Mouse (Mus musculus) left cerebral cortex, adult 18-20 months (tissue): Measurements from ENCODE around the gene Zswim3. TPM values are rescaled to one million over a fixed set of nuclear protein-coding genes. Genes with fewer than 3 reads are reported as not detected.
"Not testable (repeated sequence)": the region's sequence is repeated elsewhere in the genome, so short reads cannot be mapped to it uniquely, and the experiment has no call there.

Experiments
- DNase-seq, 2 experiments: peaks; one replicate each; pipeline ENCODE4 v3.0.0; 2021 to 2022; ENCODE audit warnings: low spot score in 2 of 2, mixed read lengths in 1 of 2
- total RNA-seq, 2 experiments: library from RNA; stranded (reverse); gene quantifications; 2 replicates each; pipeline ENCODE4 v1.2.3; 2021

Gene Zswim3
- total RNA-seq, 2 experiments from 2014 or later: 10.1 to 10.2 TPM

DNA sequence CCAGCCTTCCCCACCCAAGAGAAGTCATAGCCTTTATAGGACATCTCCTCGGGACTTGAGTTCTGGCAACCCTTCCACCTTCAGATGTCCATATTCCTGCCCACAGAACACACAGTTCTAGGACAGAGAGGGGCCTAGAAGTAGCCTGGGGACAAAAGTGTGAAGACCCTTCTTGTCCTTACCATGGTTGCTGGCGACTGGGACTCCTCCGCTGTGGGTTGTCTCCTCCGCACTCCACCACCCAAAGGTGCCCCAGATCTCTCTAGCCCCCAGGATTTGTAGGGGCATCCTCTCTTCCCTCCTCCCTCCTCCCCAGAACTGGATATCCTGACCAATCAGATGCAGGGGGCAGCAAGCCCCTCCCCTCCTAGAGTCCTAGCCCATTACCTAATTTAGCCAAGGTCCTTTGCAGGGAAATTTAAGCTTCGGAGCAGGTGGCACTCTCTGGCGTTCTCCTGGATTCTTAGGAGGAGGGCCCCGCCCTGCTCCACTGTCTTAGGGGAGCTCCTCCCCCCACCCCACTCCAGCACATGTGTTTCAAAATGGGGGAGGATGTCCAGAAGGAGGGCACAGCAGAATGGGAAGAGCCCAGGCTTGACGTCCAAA is 25.3 kb upstream of the Zswim3 start, which contains the start of gene Tnnc2:
Gene Tnnc2, minus strand, starts transcription at position 487 of the 606 bp plus-strand sequence.
- DNase-seq: no peak

DNA sequence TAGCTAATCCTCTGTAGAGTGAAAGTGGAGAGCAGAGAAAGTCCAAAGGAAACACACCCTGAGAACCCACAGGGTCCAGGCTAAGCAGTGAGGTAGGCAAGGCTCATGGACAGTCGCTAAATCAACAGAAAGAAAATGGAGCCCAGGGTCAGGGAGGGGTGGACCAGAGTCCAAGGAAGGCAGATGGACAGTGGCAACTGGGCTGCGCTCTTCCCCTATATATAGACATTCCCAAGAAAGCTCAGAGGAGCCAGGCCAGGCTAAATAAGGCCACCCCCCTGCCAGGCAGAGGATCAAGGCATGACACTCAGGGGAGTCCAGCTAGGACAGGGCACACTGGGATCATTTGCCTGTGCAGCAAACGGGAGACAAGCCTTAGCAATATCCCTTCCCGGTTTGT is 23.0 kb upstream of the Zswim3 start:
- DNase-seq: no peak

DNA sequence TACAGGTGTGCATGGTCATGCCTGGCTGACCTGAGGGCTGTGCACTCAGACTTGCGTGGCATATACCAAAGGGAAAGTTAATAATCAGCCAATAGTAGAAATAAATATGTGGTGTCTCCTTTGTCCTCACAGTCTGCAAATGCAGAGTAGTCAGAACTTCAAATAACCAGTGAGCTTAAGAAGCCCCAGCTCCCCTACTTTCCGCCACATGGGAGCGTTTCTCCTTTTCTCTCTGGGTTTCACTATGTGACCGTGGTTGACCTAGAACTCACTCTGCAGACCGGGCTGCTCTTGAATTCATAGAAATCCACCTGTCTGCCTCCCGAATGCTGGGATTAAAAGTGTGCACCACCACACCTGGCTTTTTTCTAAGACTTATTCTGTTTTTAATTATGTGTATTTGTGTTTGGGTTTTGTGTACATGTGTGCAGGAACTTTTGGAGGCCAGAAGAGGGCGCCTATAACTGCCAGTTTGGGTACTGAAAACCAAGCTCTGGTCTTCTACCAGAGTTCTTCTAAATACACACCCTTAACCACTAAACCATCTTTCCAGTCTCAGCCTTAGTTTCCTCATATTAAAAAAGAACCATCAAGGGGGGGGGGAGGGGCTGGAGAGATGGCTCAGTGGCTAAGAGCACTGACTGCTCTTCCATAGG is 20.8 kb upstream of the Zswim3 start:
- DNase-seq: no peak

DNA sequence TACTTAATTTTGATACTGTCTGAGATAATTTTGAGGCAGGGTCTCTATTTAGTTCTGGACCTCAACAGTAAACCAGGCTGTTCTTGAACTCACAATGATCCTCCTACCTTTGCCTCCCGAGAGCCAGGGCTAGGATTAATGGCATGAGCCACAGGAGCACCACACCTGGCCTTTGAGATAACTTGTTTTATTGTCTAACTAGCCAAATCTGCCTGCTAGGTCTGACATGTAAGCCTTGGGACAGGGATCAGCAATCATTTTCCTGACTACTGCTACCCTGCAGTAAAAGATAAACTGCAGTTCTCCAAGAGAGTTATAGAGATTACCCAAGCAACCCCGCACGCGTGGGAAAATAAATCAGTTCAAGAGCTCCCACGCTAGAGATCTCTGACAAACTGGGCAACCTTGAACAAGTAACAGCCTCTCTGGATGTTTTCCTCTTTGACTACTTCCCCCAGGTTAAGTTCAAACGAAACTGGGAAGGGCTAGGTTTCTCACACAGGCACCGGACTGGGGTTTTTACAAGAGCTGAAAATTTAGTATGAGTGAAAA is 20.0 kb upstream of the Zswim3 start:
- DNase-seq: no peak

DNA sequence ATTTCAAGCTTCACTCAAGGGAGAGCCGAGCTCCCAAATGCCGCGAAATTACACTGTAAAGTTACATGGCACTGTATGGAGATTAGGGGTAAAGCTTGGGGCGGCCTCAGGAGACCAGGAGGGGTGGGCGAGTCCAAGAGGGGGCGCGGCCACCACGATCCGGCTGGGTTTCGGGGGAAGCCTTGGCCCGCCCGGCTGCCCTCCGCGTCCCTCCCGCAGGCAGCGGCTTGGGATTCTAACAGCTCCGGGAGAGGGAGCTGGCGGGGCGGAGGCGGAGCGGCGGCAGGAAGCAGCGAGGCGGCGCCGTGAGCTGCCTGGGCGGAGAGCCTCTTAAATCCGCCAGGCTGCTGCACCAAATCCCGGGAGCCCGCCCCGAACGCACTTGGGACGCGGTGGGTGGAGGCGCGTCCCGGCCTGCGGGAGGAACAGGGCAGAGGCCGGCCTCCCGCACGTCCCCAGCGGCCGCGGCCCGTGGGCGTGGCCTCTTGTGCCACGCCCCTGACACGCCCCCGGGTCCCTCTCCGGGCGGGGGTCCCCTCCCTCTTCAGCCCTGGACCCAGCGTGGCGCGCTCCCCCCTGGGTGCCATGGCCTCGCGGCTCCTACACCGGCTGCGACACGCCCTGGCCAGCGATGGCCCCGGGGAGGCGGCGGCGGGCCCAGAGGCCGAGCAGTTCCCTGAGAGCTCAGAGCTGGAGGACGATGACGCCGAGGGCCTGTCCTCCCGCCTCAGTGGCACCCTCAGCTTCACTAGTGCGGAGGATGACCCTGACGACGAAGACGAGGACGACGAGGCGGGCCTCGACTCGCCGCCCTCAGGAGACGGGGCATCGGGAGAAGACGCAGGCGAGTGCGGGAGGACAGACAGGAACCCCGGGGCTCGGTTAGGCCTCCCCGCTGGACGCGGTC is 19.2 kb upstream of the Zswim3 start, which contains the start of gene Snx21:
Gene Snx21, plus strand, starts transcription at position 343 of the 907 bp plus-strand sequence.
- DNase-seq: peak; percentile 83 to 86

DNA sequence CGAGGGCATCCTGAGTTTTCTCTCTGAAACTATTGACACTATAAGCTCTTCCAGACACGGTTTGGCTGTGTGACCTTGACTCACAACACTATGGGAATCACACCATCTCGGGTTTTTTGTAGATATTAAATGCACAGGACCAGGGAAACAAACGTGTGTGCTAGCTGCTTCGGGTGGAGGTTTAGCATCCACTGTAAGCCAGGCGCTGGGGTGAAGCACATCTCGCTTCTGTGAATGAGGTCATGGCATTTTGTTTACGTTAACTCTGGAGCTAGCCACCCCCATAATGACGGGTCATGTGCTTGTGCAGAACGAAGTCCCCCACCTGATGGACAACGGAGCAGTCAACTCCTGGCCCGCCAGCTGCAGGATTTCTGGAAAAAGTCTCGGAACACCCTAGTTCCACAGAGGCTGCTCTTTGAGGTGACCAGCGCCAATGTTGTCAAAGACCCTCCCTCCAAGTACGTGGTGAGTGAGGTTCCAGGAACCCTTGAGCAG is 18.5 kb upstream of the Zswim3 start:
- no peak for DNase-seq

DNA sequence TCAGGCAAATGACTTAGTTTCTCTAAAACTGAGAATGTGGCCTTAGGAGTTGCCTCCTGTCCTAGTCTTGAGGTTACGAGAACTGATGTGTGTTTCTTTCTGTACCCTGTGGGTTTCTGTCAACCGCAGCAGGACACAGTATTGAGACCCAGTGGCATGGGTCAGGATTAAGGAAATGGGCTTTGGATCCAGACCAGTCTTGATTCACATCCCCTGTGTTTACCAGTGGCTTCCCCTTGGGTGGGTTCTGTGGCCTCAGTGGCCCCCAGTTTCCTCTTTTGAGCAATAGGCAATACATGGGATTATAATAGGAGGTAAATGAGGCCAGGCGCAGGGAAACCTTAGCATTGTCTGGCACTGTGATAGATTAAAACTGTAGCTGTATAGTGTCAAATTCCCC is 17.9 kb upstream of the Zswim3 start:
- DNase-seq: no peak

DNA sequence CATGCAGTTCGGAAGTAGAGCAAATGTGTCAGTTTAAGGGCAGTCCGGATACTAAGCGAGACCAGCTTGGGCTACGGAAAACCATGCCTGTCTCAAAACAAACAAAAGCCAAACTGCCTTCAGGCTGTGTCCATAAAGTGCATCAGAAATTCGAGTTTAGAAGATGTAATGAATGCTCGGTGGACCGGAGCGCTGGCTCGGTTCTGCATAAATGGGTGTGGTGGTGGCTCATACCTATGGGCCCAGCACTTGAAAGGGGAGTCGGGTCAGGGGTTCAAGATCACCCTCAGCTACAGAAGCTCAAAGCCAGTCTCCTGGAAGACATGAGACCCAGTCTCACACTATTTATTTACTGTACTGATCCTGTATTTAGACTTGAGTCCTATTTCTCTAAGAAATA is 17.1 kb upstream of the Zswim3 start:
- DNase-seq: no peak

DNA sequence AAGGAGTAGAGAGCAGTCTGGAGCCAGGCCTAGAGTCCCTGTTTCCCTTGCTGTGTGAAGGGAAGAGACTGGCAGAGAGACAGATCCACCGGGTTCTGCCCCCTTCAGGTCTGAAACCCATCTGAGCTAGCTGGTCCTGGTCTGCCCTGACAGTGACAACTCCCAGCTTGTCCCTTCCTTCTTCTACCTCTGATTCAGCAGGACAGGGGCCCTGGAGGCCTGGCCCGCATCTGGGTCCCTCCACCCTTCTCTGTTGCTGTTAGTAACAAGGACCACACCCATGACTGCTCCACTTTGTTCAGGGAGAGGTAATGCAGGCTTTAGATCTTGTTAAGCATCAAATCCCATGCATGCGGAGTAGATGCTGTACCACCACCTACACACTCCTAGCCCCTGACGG is 16.5 kb upstream of the Zswim3 start:
- DNase-seq: no peak

DNA sequence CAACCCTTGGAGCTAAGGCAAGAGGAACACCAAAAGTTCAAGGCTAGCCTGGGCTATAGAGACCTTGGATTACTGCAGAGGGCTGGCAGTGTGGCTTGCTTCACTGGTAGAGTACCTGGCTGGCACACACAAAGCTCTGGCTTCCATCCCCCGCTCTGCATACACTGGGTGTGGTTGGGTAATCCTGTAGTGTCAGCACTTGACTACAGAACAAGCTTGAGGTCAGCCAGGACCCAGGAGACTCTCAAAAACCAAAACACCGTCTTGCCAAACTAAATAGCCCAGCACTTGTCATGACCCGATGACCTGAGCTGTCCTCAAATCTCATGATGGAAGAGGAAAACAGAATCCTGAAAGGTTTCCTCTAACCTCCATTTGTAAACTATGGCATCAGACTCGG is 14.4 kb upstream of the Zswim3 start:
- DNase-seq: no peak

DNA sequence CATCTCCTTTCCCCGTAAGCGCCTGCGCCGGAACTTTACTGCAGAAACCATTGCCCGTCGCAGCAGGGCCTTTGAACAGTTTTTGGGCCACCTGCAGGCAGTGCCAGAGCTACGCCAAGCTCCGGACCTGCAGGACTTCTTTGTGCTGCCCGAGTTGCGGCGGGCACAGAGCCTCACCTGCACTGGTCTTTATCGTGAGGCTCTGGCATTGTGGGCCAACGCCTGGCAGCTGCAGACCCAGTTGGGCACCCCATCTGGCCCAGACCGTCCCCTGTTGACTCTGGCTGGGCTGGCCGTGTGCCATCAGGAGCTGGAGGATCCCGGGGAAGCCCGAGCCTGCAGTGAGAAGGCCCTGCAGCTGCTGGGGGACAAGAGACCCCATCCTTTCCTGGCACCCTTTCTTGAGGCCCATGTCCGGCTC is 13.0 kb upstream of the Zswim3 start:
- DNase-seq: no peak

DNA sequence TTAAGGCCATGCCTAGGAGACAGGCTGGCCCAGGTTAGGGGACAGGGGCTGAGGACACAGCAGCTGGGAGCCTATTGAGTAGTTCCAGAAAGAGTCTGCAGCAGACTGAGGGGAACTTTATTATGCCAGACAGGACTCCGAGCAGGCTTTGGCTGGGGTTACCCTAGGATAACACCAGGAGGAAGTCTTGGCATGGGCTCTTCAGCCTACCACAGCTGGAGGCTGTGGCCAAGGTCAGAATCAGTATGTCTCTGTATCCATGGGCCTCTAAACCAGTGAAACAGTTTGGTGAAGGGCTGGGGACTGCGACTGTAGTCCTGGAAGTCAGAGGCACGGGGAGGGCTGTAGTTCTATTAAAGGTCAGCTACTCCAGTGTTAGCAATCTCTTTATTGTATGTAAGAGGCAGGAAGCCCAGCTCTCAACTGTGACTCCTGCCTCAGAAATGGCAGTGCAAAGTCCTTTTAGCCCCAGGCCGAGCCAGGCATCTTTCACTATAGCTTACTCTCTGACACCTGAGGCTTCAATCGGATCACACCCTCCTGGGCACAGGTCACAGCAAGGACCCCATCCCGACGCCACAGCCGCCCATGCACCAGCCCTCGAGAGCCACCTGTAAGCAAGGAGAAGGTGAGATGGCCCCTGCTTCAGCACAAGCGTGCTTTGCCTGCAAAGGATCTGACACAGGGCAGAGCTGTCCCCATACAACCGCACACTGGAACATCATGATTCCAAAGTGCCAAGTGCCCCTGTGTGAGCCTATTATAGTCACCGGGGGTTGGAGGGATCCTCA is 12.3 kb upstream of the Zswim3 start:
- DNase-seq: no peak

DNA sequence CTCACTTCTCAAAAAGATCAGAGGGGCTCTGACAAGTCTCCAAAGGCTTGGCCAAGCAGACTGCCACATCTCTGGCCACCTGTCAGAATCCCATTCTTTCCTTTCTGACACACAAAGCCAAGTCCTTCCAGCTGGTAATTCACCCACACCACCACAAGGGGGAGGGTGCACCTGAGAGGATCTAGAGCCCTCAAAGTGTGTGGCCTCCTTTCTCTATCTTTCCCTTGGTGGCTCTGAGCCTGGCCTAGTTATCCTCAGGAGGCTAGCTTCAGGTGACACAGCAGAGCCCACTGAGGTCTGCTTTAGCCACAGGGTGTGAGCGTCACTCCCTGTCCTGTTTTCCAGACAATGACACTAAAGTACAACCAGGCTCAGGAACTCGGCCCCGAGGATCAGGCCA is 11.7 kb upstream of the Zswim3 start:
- DNase-seq: peak; percentile 57 to 65

DNA sequence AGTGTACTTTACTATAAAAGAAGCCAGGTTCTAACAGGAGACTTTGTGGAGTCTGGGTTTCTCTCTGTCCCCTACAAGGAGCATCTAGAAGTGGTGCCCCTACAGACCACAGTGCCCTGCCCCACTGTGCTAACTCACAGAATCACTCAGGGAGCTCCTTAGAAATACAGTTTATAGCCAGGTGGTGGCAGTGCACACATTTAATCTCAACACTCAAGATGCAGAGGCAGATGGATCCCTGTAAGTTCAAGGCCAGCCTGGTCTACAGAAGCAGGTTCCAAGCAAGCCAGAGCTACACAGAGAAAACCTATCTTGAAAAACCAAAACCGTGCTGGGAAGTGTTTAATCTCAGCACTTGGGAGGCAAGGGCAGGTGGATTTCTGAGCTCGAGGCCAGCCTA is 11.1 kb upstream of the Zswim3 start:
- DNase-seq: no peak

DNA sequence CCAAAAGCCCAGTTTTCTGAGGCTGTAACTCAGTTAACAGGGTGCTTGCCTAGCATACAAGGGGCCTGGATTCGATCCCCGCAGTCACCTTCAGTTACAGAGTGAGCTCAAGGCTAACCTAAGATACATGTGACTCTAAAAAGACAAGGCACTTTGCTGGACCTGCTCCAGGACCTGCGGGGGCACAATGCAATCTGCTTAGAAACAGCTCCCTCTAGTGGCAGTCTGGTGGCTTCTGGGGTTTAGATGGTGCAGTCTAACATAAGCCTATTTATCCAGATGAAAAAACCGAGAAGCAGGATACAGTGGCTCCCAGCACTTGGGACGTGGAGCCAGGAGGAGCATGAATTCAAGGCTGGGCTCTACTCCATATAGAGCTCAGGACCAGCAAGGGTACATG is 10.6 kb upstream of the Zswim3 start:
- DNase-seq: peak; percentile 84 to 85

DNA sequence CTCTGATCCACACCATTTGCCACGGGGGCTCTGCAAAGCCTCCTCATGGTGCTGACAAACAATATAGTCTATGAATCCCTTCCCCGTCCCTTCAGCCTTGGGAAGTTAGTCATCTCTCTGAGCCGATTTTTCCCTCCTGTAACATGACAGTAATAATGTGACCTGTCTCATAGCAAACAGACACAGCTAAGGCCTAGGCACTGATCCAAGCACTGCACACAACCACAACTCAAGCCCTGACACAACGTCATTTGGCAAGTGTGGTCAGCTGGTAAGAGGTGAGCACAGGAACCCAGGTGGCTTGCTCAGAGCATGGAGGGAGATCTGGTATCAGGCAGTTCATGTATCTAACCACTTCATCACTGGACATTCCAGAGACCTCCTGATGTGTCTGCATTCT is 9.0 kb upstream of the Zswim3 start:
- no peak for DNase-seq

DNA sequence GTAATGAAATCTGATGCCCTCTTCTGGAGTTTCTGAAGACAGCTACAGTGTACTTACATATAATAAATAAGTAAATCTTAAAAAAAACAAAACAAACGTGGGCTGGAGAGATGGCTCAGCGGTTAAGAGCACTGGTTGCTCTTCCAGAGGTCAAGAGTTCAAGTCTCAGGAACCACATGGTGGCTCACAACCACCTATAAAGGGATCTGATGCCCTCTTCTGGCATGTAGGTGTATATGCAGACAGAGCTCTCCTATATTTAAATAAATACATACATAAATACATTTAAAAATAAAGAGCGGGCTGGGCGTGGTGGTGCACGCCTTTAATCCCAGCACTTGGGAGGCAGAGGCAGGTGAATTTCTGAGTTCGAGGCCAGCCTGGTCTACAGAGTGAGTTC is 6.3 kb upstream of the Zswim3 start:
- not testable (repeated sequence) for DNase-seq

DNA sequence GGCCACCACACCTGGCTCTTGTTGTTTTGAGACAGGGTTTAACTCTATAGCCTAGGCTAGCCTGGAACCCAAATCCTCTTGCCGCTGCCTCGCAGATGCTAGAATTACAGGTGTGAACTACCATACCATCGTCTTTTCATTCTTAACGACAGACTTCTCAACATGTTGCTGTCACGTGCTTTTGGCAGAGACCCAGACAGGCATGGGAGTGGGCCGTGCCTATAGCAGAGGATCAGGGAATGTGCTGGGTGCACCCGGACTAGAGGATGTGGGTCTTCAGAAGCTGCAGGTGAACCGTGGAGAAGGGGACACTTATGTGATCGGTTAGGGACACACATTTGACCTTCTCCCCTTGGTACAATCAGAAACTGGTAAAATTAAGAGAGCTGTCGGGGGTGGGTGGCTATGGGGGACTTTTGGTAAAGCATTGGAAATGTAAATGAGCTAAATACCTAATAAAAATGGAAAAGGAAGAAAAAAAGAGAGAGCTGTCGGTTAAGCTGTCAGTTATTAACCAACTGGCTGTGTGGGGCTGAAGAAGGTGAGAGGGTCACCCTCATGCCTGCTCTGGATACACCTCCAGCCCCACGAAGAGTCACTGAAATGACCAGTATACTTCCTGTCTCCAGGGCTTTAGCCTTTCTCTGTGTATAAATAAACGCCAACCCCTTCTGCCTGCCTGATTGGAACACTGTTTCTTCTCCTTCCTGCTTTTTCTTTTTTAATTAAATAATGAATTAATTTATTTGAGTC is 4.5 kb upstream of the Zswim3 start:
- no peak for DNase-seq

DNA sequence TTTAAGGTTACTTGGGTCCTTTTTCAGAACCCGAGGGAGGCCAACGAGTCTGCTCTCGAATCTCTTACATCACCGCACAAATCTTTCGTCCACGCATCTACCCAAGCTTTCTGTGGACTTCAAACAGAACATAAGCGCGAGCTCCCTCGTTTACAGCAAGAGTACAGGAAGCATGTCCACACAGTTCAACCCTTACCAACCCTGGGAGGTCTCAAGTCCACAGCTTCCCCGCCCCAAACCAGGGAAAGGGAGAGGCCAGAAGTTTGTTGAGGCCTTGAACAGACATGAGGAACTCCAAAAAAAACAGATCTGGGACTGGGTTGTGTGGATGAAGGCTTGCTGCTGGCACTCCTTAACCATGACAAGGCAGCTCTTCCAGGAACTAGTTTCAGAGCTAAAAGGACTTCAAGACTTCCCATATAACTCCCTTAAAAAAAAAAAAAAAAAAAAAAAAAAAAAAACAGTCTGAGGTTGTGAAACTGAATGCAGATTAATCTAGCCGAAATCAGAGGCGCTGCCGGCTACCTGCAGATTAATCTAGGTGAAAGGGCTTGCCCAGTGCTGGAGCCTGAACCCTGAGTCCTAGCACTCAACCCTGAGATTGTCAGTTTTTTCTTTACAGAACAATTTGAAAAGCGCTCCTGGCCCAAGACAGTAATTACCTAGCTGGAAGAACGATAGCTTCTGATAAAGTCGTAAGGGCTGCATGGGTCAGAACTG is 1.5 kb upstream of the Zswim3 start:
- DNase-seq: no peak
